Mouse (Mus musculus) forelimb bud, embryonic 11.5 days (tissue): ENCODE results near the gene Cul9.
"Not testable (repeated sequence)": the region's sequence is repeated elsewhere in the genome, so short reads cannot be mapped to it uniquely, and the experiment has no call there.

ENCODE experiments used
- DNase-seq: peaks from one replicate; pipeline ENCODE4 v3.0.0-alpha.2; 2012; ENCODE audit warnings: low read depth, low spot score

Cul9 gene

DNA sequence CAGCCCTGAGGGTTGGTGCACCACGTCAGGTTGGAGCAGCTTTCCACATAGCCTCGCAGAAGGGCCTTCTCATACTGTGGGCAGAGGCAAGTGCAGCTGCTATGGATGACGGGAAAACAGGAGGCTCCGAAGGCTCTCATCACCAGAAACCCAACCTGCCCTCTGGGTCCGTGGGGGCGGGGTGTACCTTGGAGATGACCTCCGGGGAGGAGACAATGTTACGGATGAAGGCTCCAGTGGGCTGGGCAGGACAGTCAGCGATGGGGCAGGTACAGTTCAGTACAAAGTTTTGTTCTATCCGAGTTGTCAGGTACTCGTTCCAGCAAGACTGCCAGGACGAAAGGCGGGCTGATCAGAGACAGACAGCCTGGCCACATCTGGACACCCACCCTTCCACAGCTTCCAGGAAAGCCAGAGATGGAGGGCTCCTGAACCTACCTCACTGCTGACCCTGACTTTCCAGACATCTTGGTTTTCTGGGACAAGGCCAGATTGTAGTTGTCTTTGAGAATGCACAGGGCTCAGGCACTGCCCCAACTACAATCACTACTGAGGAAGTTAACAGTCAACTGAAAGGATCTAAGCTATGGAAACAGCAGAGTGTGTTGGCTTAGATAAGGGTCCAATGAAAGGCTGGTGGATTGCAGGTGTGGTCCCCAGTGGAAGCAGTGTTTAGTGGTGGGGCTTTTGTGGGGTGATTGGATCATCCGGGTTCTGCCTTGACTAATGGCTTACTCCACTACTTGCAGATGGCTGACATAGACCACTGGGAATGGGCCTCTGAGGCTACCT is 42.1 kb downstream of the Cul9 start:
- no peak for DNase-seq

DNA sequence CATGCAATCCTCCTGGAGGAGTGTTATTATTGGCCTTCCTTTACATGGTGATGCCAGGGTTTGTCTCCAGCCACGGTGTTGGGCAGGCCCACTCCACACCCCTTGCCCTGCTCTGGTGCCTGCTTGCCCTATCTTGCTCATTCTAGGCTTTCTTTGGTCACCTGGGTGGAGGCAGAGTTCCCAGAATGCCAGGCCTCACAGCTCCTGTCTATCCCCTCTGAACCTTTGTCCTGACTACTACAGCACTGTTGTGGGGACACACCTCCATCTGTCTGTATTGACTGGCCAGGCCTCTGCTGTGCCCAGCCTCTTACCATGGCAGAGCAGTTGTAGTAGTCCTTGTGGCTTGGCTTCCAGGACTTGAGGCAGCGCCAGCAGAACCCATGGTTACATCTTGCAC is 43.4 kb downstream of the Cul9 start:
- DNase-seq = no peak

DNA sequence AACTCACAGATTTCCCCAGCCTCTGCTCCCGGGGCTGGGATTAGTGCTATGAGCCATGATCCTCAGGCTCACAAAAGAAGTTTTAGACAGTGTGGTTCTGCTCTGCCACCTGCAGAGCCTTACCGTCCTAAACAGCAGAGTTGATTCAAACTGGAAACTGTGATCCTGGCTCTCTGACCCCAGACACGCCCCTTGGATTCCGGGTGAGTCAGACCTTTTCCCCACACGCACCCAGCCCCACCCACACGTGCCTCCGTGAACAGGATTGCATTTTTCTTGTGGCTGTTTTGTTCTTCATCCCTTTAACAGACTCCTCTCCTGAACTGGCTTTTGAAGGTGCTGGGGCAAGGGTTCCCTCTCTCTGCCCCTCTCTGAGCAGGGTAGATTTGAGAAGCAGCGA is 48.2 kb downstream of the Cul9 start:
- DNase-seq = no peak

GRCm38 (mm10) chr17:46496623-46497434 is 49.4 kb downstream of the Cul9 start, which contains the start of gene Dnph1:
Gene Dnph1, plus strand, starts transcription at chr17:46496711.
- DNase-seq = peak; percentile 89

DNA sequence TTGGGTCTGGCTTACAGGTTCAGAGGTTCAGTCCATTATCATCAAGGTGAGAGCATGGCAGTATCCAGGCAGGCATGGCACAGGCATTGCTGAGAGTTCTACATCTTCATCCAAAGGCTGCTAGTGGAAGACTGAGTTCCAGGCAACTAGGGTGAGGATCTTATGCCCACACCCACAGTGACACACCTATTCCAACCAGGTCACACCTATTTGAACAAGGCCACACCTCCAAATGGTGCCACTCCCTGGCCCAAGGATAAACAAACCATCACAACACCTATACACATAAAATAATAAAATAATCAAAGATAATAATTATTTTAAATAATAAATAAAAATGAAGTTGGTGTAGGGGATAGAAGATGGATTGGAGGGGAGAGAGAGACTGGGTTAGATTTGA is 50.1 kb downstream of the Cul9 start:
- not testable (repeated sequence) for DNase-seq

DNA sequence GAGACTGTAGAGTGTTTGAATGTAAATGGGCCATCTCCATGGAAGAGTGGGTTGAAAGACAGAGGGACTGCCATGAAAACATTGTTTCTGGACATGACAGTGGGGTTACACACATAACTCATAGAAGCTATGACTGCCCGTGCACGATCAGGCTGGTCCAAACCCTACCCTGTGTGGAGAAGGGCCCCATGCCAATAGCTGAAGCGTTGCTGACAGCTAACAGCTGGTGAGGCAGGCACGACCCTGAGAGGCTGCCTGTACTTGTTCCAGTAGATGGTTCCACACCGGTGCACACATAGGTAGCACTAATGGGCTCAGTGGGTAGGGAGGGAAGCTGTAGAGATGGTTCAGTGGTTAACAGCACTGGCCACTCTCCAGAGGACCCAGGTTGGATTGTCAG is 50.7 kb downstream of the Cul9 start:
- DNase-seq = no peak

DNA sequence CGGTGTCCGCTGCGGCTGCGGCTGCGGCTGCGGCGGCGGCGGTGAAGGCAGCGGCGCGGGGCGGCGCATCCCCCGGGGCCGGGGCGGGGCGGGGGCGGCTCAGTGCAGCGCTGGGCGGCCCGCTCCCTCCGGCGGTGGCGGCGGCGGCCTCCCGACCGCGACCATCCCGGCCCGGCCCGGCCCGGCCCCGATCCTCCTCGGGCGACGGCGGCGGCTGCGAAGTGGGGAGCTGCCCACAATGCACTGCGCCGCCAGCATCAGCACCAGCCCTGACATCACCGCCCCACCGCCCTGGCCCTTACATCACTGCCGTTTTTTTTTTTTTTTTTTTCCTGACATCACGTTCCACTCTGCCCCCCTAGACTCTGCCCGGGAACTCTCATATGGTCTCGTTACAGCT is 58.8 kb downstream of the Cul9 start, which contains the start of gene Ttbk1:
Ttbk1 (minus strand) TSS at position 245 of the 400 bp plus-strand sequence.
- DNase-seq = no peak

DNA sequence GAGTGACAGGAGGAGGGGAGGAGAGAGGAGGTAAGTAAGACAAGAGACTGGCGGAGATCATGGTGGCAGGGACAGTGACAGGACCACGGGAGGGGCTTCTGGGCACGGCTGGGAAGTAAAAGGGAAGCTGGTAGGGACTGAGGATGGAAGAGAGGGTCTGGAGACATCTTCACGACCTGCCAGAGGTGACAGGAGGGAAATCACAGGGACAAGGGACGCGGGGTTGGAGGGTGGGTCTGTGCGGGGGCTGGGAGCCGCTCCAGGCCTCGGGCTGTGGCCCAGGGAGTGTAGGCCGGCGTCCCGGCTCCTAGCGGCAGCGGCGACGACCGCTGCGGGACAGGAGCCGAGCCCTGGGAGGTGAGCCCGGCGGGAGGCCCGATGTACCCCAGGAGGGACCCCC is 59.2 kb downstream of the Cul9 start:
- DNase-seq = no peak

DNA sequence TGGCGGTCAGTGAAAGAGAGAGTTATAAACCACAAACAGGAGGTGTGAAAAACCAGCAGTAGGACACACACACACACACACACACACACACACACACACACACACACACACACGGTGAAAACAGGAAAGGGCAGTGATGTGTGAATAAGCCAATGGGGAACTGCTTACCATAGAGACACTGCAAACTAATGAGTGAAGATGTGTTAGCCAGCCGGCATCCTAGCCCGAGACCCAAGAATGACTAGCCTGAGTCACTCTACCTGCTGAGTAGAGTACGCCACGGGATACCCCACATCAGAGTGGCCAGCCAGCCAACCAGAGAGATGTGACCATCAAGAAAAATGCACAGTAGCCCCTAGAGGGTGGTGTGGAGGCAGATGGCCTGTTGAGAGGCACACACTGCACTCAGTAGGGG is 61.7 kb downstream of the Cul9 start:
- no peak for DNase-seq

GRCm38 (mm10) chr17:46484021-46484431 is 62.2 kb downstream of the Cul9 start:
- DNase-seq = no peak

DNA sequence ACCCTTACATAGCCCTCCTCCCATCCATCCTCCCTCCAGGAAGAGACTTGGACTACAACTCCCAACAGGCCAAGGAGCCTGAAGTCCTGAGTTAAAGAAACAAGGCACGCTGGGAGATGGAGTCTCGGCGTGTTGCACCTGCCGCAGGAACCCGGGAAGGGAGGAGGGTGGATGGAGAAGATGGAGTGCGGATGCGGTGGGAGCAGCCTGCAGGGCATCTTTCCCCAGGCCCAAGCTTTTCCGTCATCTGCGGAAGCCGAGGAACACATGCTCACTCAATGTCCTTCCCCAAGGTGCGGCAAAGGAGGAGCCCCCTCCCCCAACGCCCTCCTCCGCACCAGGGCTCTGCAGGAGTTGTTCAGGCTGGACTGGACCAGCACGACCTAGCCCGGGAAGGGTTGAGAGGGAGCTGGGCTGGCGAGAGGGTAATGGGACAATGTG is 62.6 kb downstream of the Cul9 start:
- no peak for DNase-seq

- DNase-seq = no peak
Measured at GRCm38 (mm10) chr17:46477286-46477685, 68.9 kb downstream of the Cul9 start.

GRCm38 (mm10) chr17:46476601-46477000 is 69.6 kb downstream of the Cul9 start:
- DNase-seq = no peak

- DNase-seq = no peak
Measured at GRCm38 (mm10) chr17:46467830-46468229, 78.4 kb downstream of the Cul9 start.

- DNase-seq = no peak
Measured at GRCm38 (mm10) chr17:46462226-46462625, 84.0 kb downstream of the Cul9 start.

- no peak for DNase-seq
Measured at GRCm38 (mm10) chr17:46461347-46461746, 84.8 kb downstream of the Cul9 start.

- no peak for DNase-seq
Measured at GRCm38 (mm10) chr17:46460673-46461072, 85.5 kb downstream of the Cul9 start.

DNA sequence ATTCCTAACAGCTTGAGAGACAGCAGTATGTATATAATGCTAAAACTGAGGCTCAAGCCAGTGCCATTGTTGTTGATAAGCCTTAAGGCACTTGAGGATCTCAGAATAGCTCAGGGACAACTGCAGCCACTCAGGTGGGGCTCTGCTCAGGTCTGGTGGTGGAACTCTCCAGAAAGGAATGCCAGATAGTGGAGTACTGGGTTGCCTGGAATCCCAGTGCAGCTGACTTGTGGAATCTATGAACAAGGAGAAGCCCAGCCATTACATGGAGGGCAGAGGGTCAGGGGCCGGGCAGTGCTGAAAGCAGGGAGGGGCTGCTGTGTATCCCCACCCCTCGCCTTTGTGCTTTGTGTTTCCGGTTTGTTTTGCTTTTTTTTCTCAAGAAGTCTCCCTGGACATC is 87.7 kb downstream of the Cul9 start:
- DNase-seq = no peak

DNA sequence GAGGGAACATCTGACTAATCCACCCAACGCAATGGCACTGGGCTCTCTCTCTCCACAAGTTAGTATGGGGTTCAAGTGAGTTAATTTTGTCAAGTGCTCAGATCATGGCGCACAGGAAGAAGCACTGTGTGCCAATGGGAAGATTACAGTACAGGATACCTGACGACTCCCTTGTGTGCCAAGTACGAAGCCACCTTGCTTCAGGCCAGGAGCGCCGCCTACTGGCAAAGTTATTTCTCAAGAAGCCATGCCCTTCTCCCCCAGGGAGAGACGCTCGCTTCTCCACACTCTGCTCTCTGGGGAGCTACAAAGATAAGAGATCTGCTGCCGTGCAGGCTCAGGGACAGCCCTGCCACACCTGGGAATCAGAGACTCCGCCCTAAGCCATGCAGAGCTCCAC is 88.4 kb downstream of the Cul9 start:
- DNase-seq = no peak

DNA sequence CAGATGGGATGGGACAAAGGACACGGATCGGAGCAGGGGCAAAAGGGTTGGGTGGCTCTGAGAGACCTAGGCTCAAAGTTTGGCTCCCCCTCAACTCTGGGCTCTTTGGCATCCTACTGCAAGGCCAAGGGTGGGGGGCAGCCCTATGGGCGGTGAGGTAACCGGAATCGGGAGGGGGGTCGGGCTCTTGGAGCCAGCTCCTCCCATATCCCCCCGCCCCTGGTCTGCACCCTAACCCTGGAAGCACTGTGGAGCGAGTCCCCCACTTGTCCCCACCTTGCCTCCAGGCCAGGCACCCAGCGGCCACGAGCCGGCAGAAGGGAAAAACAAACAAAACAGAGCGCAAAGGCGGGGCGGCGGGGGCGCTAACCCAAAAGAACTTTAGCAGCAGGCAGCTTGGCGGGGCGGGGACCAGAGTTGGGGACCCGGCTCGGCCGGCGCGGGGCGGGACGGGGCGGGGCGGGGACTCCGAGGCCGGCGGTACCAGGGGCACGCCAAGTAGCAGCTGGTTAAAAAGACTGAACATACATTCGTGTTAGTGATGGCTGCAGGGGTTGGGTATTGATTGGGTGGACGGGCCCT is 91.0 kb downstream of the Cul9 start:
- no peak for DNase-seq

DNA sequence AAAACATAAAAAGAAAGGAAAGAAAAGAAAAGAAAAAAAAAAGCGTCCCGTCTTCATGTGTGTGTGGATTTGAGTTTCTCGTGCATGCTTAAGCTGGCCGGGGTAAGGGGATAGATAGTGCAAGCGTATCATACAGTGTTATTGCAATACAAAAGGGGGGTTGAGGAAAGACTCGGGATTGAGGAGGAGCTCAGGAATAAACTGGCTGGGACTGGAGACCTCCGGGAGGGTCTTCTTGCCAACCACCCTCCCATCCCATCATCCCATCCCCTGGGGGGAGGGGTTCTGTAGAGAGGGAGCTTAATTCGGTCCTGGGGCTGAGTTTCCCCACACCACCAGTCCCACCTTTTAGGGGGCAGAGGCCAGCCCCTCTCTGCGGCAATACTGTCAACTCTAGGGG is 91.6 kb downstream of the Cul9 start:
- DNase-seq = no peak

- DNase-seq = no peak
Measured at GRCm38 (mm10) chr17:46453970-46454411, 92.2 kb downstream of the Cul9 start.
